Mouse (Mus musculus): ENCODE data around the gene Slc6a6. TPM values are rescaled to one million over a fixed set of nuclear protein-coding genes. Genes with fewer than 3 reads are reported as not detected.

Gene Slc6a6
- polyA plus RNA-seq, 1 experiment: 228 TPM

DNA sequence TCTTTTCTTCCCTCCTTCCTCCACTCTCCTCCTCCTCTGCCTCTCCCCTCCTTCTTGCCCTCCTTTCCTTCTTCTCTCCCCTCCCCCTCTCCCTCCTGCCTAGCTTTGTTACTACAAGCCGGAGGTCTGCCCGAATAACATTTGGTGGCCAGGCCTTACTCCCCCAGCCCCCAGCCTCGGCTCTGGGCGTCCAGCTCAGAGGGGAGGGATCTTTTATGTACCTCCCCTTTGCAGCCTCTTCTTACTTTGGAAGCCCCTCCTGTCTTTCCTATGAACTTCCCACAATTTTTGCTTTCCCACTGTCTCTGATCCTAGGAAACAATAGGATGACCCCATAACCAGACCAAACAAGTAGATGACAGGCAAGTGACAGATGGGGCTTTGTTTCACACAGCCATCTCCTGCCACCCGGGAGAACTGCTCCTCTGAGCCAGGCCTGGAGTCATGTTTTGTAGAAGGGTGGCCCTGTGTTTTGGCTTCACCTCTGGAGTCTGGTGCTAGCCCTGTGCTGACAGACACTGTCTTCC is 29.6 kb downstream of the Slc6a6 start:
- 23% methylated on average over 5 of the region's 5 CpGs for WGBS
- TF ChIP-seq POLR2A (IDR thresholded peaks at IDR 0.05; ENCODE audit: borderline replicate concordance, extremely low read depth, low read depth, low read length): no peak

DNA sequence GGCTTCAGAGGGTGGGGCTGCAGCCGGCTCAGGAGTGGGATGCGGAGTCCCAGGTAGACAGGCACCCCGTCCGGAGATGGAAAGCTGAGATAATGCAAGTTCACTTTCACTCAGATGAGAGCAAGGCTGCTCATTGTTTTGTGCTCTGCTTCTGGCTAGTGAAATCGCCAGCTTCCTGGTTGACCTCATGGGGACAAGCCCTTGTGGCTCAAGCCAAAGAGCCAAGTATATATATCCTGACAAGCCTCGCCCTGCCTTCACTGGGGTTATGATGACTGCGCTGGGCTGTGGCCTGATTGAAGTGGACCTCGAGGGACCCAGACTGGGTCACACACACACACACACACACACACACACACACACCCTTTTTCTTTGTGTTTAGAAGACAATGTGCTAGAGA is 31.2 kb downstream of the Slc6a6 start:
- no peak for TF ChIP-seq CTCF (IDR thresholded peaks at IDR 0.05; ENCODE audit: insufficient read depth, low read length)
- no peak for TF ChIP-seq POLR2A (IDR thresholded peaks at IDR 0.05; ENCODE audit: borderline replicate concordance, extremely low read depth, low read depth, low read length)
- Histone ChIP-seq H3K4me3 (replicated peaks; ENCODE audit: extremely low read depth, low read depth, low read length) (no peak overlapping the region), H3K4me1 (ENCODE audit: control insufficient read depth, insufficient read depth, low read length) (peaks cover 40% of the 10 kb centered on the region)
- no peak for DNase-seq
- WGBS: 35% methylated on average over 8 of the region's 8 CpGs

More for the DNA sequence above, 29.6 kb downstream of the Slc6a6 start:
- DNase-seq: no peak
- peaks cover 34% of the 10 kb centered on the region for H3K4me1 ChIP-seq (ENCODE audit: control insufficient read depth, insufficient read depth, low read length)
- H3K4me3 ChIP-seq (replicated peaks; ENCODE audit: extremely low read depth, low read depth, low read length): no peak overlapping the region

DNA sequence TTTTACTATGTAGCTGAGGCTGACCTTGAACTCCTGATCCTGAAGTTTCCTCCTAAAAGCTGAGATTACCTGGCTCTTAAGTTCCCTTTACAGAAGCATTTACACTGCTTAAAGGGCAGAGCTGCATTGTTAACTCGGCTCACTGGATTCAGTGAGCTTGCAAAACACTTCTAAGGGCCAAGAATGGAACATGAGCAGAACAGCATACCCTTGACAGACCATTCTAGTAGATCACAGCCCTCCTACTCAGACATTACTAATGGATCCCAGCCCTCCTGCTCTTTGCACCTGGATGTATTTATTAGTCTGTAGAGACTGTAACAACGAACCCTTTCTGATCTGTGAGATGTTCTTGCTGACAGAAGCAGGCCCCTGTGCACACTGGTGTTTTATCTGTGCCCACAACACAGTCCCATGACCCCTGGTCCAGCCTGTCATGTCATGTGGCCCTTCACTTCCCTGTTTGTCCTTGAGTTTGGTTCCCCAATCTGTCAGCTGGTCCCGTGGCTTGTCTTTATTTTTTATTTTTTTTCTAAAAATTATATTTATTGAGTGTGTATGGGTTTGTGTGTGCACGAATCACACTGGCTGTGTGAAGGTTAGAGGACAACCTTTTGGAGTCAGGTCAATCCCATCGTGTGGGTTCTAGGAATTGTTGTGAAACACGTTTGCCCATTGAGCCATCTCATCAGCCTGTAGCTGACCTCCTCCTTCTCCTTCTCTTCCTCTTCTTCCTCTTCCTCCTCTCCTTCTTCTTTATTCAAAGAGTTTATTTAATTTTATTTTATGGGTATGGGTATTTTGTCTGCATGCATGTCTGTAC is 32.3 kb downstream of the Slc6a6 start:
- TF ChIP-seq CTCF (IDR thresholded peaks at IDR 0.05; ENCODE audit: insufficient read depth, low read length): no peak
- TF ChIP-seq POLR2A (IDR thresholded peaks at IDR 0.05; ENCODE audit: borderline replicate concordance, extremely low read depth, low read depth, low read length): no peak
- H3K4me3 ChIP-seq (replicated peaks; ENCODE audit: extremely low read depth, low read depth, low read length): no peak overlapping the region
- WGBS: 58% methylated on average over 6 of the region's 6 CpGs
- no peak for DNase-seq
- H3K4me1 ChIP-seq (ENCODE audit: control insufficient read depth, insufficient read depth, low read length): peaks cover 38% of the 10 kb centered on the region

DNA sequence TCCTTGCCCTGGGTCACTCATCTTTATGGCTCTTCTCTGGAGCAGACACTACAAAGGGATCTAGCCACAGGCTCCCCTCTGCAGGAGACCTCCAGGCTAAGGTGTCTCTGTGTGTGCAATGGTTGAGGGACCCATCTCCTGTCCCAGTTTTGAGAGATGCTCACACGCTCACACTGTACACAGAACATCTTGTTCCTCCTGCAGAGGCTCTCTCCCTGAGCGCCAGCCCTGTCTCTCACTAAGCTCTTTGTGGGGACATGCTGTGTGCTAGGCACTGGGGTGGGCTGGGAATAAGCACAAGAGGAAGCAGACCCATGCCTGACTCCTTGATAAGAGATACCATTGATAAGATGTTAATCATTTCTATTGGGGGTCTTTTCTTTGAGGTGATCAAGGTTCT is 34.2 kb downstream of the Slc6a6 start:
- Histone ChIP-seq H3K4me3 (replicated peaks; ENCODE audit: extremely low read depth, low read depth, low read length) (no peak overlapping the region), H3K4me1 (ENCODE audit: control insufficient read depth, insufficient read depth, low read length) (peaks cover 26% of the 10 kb centered on the region)
- TF ChIP-seq POLR2A (IDR thresholded peaks at IDR 0.05; ENCODE audit: borderline replicate concordance, extremely low read depth, low read depth, low read length) (no peak), CTCF (IDR thresholded peaks at IDR 0.05; ENCODE audit: insufficient read depth, low read length) (no peak)
- WGBS: 80% methylated on average over 2 of the region's 2 CpGs
- DNase-seq: no peak

DNA sequence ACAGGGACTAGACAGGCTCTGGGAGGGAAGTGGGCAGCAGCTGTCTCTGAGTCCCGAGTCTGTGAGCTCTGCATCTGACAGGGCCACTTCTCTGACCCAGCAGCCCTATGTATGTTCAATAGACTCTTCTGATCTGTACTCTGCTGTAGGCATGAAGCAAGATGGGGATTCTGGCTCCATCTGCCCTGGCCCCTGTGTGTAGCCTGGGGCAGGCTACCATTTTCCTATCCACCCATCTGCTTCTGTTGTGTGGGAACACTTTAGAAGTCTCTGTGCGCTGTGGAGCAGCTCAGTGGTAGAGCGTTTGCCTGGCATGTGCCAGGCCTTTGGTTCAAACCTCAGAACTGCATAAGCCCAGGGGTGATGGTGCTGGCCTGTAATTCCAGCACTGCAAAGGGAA is 34.8 kb downstream of the Slc6a6 start:
- peaks cover 20% of the 10 kb centered on the region for H3K4me1 ChIP-seq (ENCODE audit: control insufficient read depth, insufficient read depth, low read length)
- TF ChIP-seq POLR2A (IDR thresholded peaks at IDR 0.05; ENCODE audit: borderline replicate concordance, extremely low read depth, low read depth, low read length) (no peak), CTCF (IDR thresholded peaks at IDR 0.05; ENCODE audit: insufficient read depth, low read length) (no peak)
- WGBS: 71% methylated on average over 3 of the region's 3 CpGs

DNA sequence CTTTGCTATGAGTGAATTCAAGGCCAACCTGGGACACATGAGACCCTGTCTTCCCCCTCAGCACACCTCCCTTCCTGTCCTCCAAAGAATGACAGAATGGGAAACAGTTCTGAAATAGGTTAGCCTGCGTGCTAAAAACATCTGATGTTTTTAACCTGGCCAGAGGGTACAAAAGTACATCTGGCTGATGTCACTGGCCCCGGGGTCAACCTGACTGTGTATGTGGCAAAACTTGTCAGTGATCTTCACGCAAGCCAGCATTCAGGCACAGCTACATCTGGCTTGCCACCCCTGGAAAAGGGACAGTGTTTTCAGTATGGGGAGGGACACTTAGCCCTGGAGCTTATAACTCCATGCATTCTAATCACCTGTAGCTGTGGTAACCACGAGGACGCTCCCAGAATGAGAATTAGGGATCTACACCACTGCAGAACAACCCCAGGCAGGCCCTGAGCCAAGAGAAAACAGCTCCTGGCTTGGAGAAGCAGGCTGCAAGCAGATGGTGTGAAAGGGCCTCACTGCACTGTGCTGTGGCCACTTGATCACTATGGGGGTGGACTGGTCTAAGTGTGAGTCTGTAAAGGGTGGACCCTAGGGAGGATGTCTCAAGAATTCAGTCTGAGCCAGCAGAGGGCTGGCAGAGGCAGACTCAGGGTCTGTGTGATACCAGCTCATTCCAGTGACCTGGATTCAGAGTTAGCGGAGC is 35.3 kb downstream of the Slc6a6 start:
- 70% methylated on average over 6 of the region's 6 CpGs for whole genome bisulfite sequencing
- TF ChIP-seq CTCF (IDR thresholded peaks at IDR 0.05; ENCODE audit: insufficient read depth, low read length): no peak
- TF ChIP-seq POLR2A (IDR thresholded peaks at IDR 0.05; ENCODE audit: borderline replicate concordance, extremely low read depth, low read depth, low read length): no peak
- peaks cover 19% of the 10 kb centered on the region for H3K4me1 ChIP-seq (ENCODE audit: control insufficient read depth, insufficient read depth, low read length)
- no peak overlapping the region for H3K4me3 ChIP-seq (replicated peaks; ENCODE audit: extremely low read depth, low read depth, low read length)
- DNase-seq: no peak

More for the DNA sequence above, 34.8 kb downstream of the Slc6a6 start:
- DNase-seq: no peak
- no peak overlapping the region for H3K4me3 ChIP-seq (replicated peaks; ENCODE audit: extremely low read depth, low read depth, low read length)

DNA sequence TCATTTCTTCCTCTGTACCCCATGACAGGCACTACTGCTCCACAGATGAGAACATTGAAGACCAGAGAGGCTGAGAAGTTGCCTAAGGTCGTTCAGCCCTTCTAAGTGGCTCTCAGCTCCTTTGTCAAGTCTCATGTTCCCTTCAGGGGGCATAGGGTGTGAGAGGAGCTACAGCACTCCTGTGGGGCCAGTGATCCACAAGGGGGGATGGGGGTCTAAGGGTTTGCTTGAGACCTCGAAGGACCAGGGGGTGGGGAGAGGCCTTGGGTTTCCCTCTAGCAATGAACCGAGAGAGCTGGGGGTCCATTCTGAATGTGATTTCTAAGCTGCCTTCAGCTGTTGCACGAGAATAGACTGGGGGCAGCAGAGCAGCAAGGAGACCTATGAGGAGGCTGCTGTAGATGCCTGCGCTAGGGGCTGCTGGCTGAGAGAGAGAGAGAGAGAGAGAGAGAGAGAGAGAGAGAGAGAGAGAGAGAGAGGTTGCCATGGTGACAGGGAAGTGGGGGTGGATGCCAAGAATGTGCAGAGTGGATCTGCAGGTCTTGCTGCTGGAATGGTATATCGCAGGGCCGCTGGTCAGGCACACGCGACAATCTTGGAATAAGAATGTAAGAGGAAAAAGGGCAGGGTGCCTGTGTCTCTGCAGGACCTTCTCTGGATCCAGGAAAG is 36.1 kb downstream of the Slc6a6 start:
- Histone ChIP-seq H3K4me3 (replicated peaks; ENCODE audit: extremely low read depth, low read depth, low read length) (no peak overlapping the region), H3K4me1 (ENCODE audit: control insufficient read depth, insufficient read depth, low read length) (peaks cover 19% of the 10 kb centered on the region)
- no peak for DNase-seq
- 36% methylated on average over 9 of the region's 9 CpGs for WGBS
- TF ChIP-seq CTCF (IDR thresholded peaks at IDR 0.05; ENCODE audit: insufficient read depth, low read length) (no peak), POLR2A (IDR thresholded peaks at IDR 0.05; ENCODE audit: borderline replicate concordance, extremely low read depth, low read depth, low read length) (no peak)

DNA sequence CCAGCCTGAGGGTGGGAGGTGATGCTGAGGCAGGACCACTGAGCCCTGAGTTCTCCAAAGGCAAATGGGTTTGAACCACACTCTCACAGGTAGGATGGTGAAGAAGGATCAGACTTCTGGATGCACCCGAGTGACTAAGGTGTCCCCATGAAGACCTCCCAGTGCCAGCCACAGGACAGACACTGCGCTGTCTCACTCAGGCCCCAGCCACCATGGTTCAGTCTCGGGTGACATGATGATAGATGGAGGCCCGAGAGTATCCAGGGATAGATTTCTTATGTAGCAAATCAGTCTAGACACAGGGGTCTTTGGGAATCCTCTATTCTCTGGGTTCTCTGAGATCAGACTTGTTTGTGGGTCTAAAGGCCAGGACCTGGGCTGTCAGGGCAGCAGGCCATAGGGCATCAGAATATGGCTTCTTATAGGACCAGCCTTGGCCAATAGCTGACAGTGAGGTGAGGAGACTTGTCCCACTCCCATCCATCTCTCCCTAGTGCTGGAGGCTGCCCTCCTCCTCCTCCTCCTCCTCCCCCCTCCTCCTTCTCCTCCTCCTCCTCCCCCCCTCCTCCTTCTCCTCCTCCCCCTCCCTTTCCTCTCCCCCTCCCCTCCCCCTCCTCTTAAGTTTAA is 36.8 kb downstream of the Slc6a6 start:
- Histone ChIP-seq H3K4me1 (ENCODE audit: control insufficient read depth, insufficient read depth, low read length) (peaks cover 19% of the 10 kb centered on the region), H3K4me3 (replicated peaks; ENCODE audit: extremely low read depth, low read depth, low read length) (no peak overlapping the region)
- 66% methylated on average over 4 of the region's 4 CpGs for WGBS
- DNase-seq: no peak
- TF ChIP-seq CTCF (IDR thresholded peaks at IDR 0.05; ENCODE audit: insufficient read depth, low read length): no peak
- no peak for TF ChIP-seq POLR2A (IDR thresholded peaks at IDR 0.05; ENCODE audit: borderline replicate concordance, extremely low read depth, low read depth, low read length)

DNA sequence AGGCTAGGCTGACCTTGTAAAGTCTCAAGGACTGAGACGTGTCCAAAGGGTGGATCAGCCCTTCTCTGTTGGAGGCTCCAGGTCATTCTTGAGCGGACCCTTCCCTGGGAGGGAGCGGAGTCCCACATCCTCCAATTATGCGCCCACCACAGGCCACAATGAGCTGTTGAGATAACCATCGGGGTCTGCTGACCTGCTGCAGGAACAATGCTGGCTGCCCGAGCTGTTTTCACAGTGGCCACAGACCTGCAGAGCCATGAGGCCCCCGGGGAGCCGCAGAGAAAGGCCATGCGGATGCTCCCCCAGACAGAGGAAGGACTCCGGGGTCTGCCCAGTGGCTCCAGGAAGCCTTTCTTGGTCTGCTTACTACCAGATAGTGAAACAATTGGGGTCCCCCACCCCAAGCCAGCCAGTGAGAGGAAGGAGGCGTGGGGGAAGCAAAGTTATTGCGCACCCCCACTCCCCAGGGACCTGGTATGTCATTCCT is 37.4 kb downstream of the Slc6a6 start:
- 54% methylated on average over 12 of the region's 12 CpGs for WGBS
- TF ChIP-seq CTCF (IDR thresholded peaks at IDR 0.05; ENCODE audit: insufficient read depth, low read length) (no peak), POLR2A (IDR thresholded peaks at IDR 0.05; ENCODE audit: borderline replicate concordance, extremely low read depth, low read depth, low read length) (no peak)
- Histone ChIP-seq H3K4me1 (ENCODE audit: control insufficient read depth, insufficient read depth, low read length) (peaks cover 14% of the 10 kb centered on the region), H3K4me3 (replicated peaks; ENCODE audit: extremely low read depth, low read depth, low read length) (no peak overlapping the region)
- DNase-seq: no peak

Measured in lung, adult 2 months (tissue).